Mouse (Mus musculus): ENCODE measurements around the gene Cep112.

Cep112 gene

GRCm38 (mm10) chr11:108447148-108447547 is 22.2 kb downstream of the Cep112 start:
- no peak for DNase-seq (ENCODE audit: low spot score in 2 of 2)

GRCm38 (mm10) chr11:108449811-108450210 is 24.8 kb downstream of the Cep112 start:
- DNase-seq (ENCODE audit: low spot score in 2 of 2), result peak; percentile 36 to 74

GRCm38 (mm10) chr11:108459599-108459998 is 34.6 kb downstream of the Cep112 start:
- DNase-seq (ENCODE audit: low spot score in 2 of 2), result no peak

- no peak for DNase-seq (ENCODE audit: low spot score in 2 of 2)
Measured at GRCm38 (mm10) chr11:108464138-108464537, 39.1 kb downstream of the Cep112 start.

- DNase-seq (ENCODE audit: low spot score in 2 of 2), result no peak
Measured at GRCm38 (mm10) chr11:108464715-108465301, 39.8 kb downstream of the Cep112 start.

GRCm38 (mm10) chr11:108475738-108476137 is 50.7 kb downstream of the Cep112 start:
- no peak for DNase-seq (ENCODE audit: low spot score in 2 of 2)

GRCm38 (mm10) chr11:108476226-108476625 is 51.2 kb downstream of the Cep112 start:
- no peak for DNase-seq (ENCODE audit: low spot score in 2 of 2)

- DNase-seq (ENCODE audit: low spot score in 2 of 2), result no peak
Measured at GRCm38 (mm10) chr11:108483976-108484375, 59.0 kb downstream of the Cep112 start.

- DNase-seq (ENCODE audit: low spot score in 2 of 2), result no peak
Measured at GRCm38 (mm10) chr11:108488256-108488655, 63.3 kb downstream of the Cep112 start.

- DNase-seq (ENCODE audit: low spot score in 2 of 2), result no peak
Measured at GRCm38 (mm10) chr11:108489863-108490262, 64.9 kb downstream of the Cep112 start.

- DNase-seq (ENCODE audit: low spot score in 2 of 2), result no peak
Measured at GRCm38 (mm10) chr11:108508190-108508589, 83.2 kb downstream of the Cep112 start.

GRCm38 (mm10) chr11:108527725-108528363 is 102.9 kb downstream of the Cep112 start:
- DNase-seq (ENCODE audit: low spot score in 2 of 2), result no peak

GRCm38 (mm10) chr11:108532901-108533300 is 107.9 kb downstream of the Cep112 start:
- no peak for DNase-seq (ENCODE audit: low spot score in 2 of 2)

- DNase-seq (ENCODE audit: low spot score in 2 of 2), result no peak
Measured at GRCm38 (mm10) chr11:108534014-108534413, 109.0 kb downstream of the Cep112 start.

GRCm38 (mm10) chr11:108552997-108553622 is 128.1 kb downstream of the Cep112 start:
- DNase-seq (ENCODE audit: low spot score in 2 of 2), result no peak

GRCm38 (mm10) chr11:108553881-108554280 is 128.9 kb downstream of the Cep112 start:
- no peak for DNase-seq (ENCODE audit: low spot score in 2 of 2)

GRCm38 (mm10) chr11:108558544-108558943 is 133.6 kb downstream of the Cep112 start:
- DNase-seq (ENCODE audit: low spot score in 2 of 2), result no peak

GRCm38 (mm10) chr11:108559506-108559905 is 134.5 kb downstream of the Cep112 start:
- no peak for DNase-seq (ENCODE audit: low spot score in 2 of 2)

GRCm38 (mm10) chr11:108562076-108562475 is 137.1 kb downstream of the Cep112 start:
- DNase-seq (ENCODE audit: low spot score in 2 of 2), result no peak

GRCm38 (mm10) chr11:108586551-108587184 is 161.7 kb downstream of the Cep112 start:
- no peak for DNase-seq (ENCODE audit: low spot score in 2 of 2)

GRCm38 (mm10) chr11:108593207-108593958 is 168.4 kb downstream of the Cep112 start:
- DNase-seq (ENCODE audit: low spot score in 2 of 2), result no peak

Measured in urinary bladder, postnatal 4 days (tissue).